Mouse (Mus musculus): Measurements from ENCODE around the gene Nfkbib. TPM values are rescaled to one million over a fixed set of nuclear protein-coding genes. Genes with fewer than 3 reads are reported as not detected.

Gene Nfkbib
- polyA plus RNA-seq, 1 experiment: 138 TPM

DNA sequence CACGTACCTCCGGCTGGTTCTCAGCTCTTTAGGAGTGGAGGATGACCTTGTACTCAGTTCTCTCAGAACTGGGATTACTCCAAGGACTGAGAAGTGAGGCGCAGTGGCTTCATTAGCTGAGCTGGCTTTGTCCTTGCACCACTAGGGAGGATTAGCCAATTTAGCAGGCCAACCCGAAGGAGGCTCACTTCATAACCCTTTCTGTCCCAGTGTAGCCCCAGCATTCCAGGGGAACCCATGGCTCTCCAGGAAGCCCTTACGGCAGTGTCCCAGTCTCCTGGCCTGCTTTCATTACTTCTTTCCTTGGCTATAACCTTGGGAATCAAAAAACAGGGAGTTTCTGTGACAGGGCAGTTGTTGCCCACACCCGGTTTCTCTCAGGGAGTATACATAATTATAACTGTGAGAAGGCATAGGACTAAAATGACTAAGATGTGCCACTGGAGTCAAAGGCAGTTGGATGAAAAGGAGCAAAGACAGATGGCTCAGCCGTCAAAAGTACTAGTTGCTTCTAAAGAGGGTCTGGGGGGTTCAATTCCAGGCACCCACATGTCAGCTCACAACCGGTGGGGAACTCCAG is 40.4 kb upstream of the Nfkbib start:
- no peaks in the 10 kb centered on the region for H3K27me3 ChIP-seq (ENCODE audit: control insufficient read depth, insufficient read depth, low read length)
- peaks cover 20% of the 10 kb centered on the region; the same call in 1 of the 2 replicates for H3K4me1 ChIP-seq (ENCODE audit: control insufficient read depth, insufficient read depth, insufficient read length, low read length)
- H3K36me3 ChIP-seq (ENCODE audit: control insufficient read depth, insufficient read depth, low read length): peaks cover 2% of the 10 kb centered on the region; the same call in 1 of the 2 replicates
- no peak for TF ChIP-seq CTCF (IDR thresholded peaks at IDR 0.05; ENCODE audit: extremely low read depth, insufficient read length, insufficient replicate concordance, low read depth, low read length)
- no peak for TF ChIP-seq POLR2A (IDR thresholded peaks at IDR 0.05; ENCODE audit: low read depth, low read length)
- WGBS: 41% methylated on average over 8 of the region's 8 CpGs
- peak overlapping the region; percentile 75 for H3K4me3 ChIP-seq (ENCODE audit: low read depth, low read length)
- H3K27ac ChIP-seq (ENCODE audit: insufficient read depth, low read depth, low read length): peak overlapping the region; percentile 85

DNA sequence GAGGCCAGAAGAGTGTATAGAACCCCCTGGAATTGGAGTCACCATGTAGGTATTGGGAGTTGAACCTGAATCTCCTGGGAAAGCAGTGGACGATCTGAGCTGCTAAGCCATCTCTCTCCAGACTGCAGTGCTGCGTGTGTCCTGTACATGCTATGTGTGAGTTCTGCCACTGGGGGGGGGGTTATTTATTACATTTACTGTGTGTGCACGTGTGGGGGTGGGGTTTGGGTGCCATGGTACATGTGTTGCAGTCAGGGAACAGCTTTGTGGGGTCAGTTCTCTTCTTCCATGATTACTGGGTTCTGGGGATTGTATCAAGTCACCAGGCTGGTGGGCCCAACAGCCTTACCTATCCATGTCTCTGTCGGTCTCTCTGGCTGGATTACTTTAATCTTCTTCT is 39.6 kb upstream of the Nfkbib start:
- TF ChIP-seq CTCF (IDR thresholded peaks at IDR 0.05; ENCODE audit: extremely low read depth, insufficient read length, insufficient replicate concordance, low read depth, low read length) (peak; percentile 12; the same call in 1 of the 2 replicates), POLR2A (IDR thresholded peaks at IDR 0.05; ENCODE audit: low read depth, low read length) (no peak)
- H3K27ac ChIP-seq (ENCODE audit: insufficient read depth, low read depth, low read length): no peak overlapping the region
- 60% methylated on average over 4 of the region's 4 CpGs for whole genome bisulfite sequencing
- H3K4me1 ChIP-seq (ENCODE audit: control insufficient read depth, insufficient read depth, insufficient read length, low read length): peaks cover 24% of the 10 kb centered on the region; the same call in 1 of the 2 replicates
- no peaks in the 10 kb centered on the region for H3K36me3 ChIP-seq (ENCODE audit: control insufficient read depth, insufficient read depth, low read length)
- no peaks in the 10 kb centered on the region for H3K27me3 ChIP-seq (ENCODE audit: control insufficient read depth, insufficient read depth, low read length)
- H3K4me3 ChIP-seq (ENCODE audit: low read depth, low read length): no peak overlapping the region

DNA sequence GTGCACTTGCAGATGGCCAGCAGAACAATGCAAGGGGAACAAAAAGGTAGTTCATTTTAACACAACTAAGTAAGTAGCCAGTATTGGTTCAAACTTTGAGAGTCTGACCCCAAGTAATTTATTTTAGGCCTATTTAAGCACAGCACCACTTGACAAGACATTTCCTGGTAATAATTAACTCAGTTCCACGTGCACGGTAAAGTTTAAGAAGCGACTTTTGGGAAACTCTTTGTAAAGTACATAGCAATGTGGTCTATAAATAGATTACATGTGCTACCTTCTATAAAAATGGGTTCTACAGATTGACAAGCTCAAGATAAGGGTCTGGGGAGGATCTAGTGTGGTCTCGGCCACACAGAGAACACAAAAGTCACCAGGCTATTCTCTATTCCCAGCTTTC is 36.4 kb upstream of the Nfkbib start:
- WGBS: 22% methylated on average over 4 of the region's 4 CpGs

DNA sequence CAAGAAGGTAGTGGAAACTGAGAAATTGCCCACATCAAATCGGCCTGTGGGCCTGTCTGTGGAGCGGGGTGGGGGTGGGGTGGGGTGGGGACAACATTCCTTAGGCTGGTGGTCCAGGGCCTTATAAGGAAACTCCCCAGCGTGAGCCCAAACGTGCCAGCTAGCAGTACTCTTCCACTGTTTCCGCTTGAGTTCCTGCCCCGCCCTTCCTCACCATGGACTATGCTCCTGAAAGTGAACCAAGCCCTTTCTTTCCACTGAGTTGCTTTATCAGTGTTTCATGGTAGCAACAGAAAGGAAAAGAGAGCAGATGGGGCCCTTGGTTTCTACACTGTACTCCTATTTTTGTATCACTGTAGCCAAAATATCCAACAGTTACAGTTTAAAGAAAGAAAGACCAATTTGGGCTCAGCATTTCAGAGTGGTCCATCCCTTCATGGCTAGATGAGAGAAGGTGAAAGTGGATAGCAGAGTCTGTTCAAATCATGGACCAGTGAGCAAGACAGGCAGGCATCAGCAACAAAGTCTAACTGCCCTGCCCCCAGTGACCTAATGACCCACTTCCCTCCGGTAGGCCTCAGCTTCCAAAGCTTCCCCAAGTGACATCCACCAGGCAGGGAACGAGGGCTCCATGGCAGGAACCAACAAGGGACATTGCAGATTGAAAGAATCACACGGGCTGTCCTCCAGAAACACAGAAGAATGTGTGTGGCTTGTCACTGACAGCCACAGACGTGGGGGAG is 35.7 kb upstream of the Nfkbib start:
- Histone ChIP-seq H3K4me3 (ENCODE audit: low read depth, low read length) (peak overlapping the region; percentile 0; the same call in 1 of the 2 replicates), H3K27me3 (ENCODE audit: control insufficient read depth, insufficient read depth, low read length) (no peaks in the 10 kb centered on the region), H3K27ac (ENCODE audit: insufficient read depth, low read depth, low read length) (peak overlapping the region; percentile 96), H3K4me1 (ENCODE audit: control insufficient read depth, insufficient read depth, insufficient read length, low read length) (peaks cover 28% of the 10 kb centered on the region; the same call in 1 of the 2 replicates), H3K36me3 (ENCODE audit: control insufficient read depth, insufficient read depth, low read length) (no peaks in the 10 kb centered on the region)
- TF ChIP-seq CTCF (IDR thresholded peaks at IDR 0.05; ENCODE audit: extremely low read depth, insufficient read length, insufficient replicate concordance, low read depth, low read length) (no peak), POLR2A (IDR thresholded peaks at IDR 0.05; ENCODE audit: low read depth, low read length) (no peak)
- 7% methylated on average over 10 of the region's 10 CpGs for WGBS

More for the DNA sequence above, 36.4 kb upstream of the Nfkbib start:
- Histone ChIP-seq H3K27me3 (ENCODE audit: control insufficient read depth, insufficient read depth, low read length) (no peaks in the 10 kb centered on the region), H3K4me1 (ENCODE audit: control insufficient read depth, insufficient read depth, insufficient read length, low read length) (peaks cover 29% of the 10 kb centered on the region; the same call in 1 of the 2 replicates), H3K4me3 (ENCODE audit: low read depth, low read length) (no peak overlapping the region), H3K36me3 (ENCODE audit: control insufficient read depth, insufficient read depth, low read length) (no peaks in the 10 kb centered on the region), H3K27ac (ENCODE audit: insufficient read depth, low read depth, low read length) (peak overlapping the region; percentile 95)
- TF ChIP-seq POLR2A (IDR thresholded peaks at IDR 0.05; ENCODE audit: low read depth, low read length) (no peak), CTCF (IDR thresholded peaks at IDR 0.05; ENCODE audit: extremely low read depth, insufficient read length, insufficient replicate concordance, low read depth, low read length) (no peak)

DNA sequence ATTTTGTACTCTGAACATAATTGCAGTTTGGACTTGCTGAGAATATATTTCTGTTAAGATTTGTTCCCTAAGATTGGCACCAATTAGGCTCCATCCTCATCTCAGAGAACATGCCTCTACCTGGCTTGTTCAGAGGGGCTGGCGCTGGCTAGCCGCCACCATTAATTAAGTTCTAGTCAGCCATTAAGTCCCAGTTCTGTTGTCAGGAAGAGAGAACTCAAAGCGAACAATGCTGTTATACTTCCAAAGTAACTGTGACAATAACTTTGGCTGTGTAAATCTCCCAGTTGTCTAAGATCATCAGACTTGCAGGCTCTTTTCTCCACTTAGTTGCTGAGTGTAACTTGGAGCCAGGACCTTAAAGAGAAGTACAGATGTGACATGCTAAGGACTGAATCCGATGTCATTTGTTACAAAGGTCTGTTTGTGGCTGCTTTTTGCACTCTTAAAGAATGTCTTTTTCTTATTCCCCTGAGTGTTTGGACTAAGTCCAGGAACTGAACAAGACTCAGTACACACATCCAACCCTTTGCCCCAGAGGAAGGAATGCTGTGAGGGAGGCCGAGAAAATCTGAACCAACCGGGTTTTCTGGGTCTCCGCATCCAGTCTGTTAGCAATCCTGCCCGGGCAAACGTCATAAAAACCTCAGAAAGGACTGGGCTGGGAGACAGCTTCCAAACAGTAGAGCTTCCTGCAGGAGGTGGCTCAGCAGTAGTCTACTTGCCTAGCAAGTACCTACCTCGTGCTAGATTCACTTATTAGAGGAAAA is 34.8 kb upstream of the Nfkbib start:
- WGBS: 10% methylated on average over 10 of the region's 10 CpGs
- no peak for TF ChIP-seq POLR2A (IDR thresholded peaks at IDR 0.05; ENCODE audit: low read depth, low read length)
- peak; percentile 20; the same call in 1 of the 2 replicates for TF ChIP-seq CTCF (IDR thresholded peaks at IDR 0.05; ENCODE audit: extremely low read depth, insufficient read length, insufficient replicate concordance, low read depth, low read length)
- Histone ChIP-seq H3K4me3 (ENCODE audit: low read depth, low read length) (no peak overlapping the region), H3K27ac (ENCODE audit: insufficient read depth, low read depth, low read length) (peak overlapping the region; percentile 96), H3K4me1 (ENCODE audit: control insufficient read depth, insufficient read depth, insufficient read length, low read length) (peaks cover 24% of the 10 kb centered on the region; the same call in 1 of the 2 replicates), H3K27me3 (ENCODE audit: control insufficient read depth, insufficient read depth, low read length) (no peaks in the 10 kb centered on the region), H3K36me3 (ENCODE audit: control insufficient read depth, insufficient read depth, low read length) (no peaks in the 10 kb centered on the region; the same call in 1 of the 2 replicates)

DNA sequence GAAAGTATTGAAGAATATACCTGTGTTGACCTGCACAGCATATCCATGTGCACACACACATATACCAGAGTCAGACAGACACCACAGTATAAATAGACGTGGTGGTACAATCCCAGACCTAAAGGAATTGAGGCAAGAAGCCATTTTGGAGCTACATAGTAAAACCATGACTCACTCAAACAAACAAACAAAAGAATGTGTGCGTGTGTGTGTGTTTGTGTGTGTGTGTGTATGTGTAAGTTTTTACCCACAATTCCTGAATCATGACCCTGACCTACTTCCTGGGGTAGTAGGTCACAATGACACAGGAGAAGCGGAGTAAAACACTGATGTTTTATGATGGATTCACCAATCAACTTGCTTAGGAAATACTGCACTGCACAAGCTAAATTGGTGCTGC is 34.1 kb upstream of the Nfkbib start:
- Histone ChIP-seq H3K27ac (ENCODE audit: insufficient read depth, low read depth, low read length) (peak overlapping the region; percentile 96), H3K4me1 (ENCODE audit: control insufficient read depth, insufficient read depth, insufficient read length, low read length) (peaks cover 26% of the 10 kb centered on the region), H3K4me3 (ENCODE audit: low read depth, low read length) (no peak overlapping the region), H3K27me3 (ENCODE audit: control insufficient read depth, insufficient read depth, low read length) (no peaks in the 10 kb centered on the region), H3K36me3 (ENCODE audit: control insufficient read depth, insufficient read depth, low read length) (no peaks in the 10 kb centered on the region; the same call in 1 of the 2 replicates)
- no peak for TF ChIP-seq POLR2A (IDR thresholded peaks at IDR 0.05; ENCODE audit: low read depth, low read length)
- TF ChIP-seq CTCF (IDR thresholded peaks at IDR 0.05; ENCODE audit: extremely low read depth, insufficient read length, insufficient replicate concordance, low read depth, low read length): no peak
- WGBS: 23% methylated on average over 3 of the region's 3 CpGs

All from small intestine, adult 2 months (tissue).